Mouse (Mus musculus) kidney, adult 8-10 months (tissue): ENCODE measurements around the gene Stpg1.

Source experiments
- DNase-seq, 2 experiments: peaks; one replicate each; pipeline ENCODE4 v3.0.0; 2022

Gene Stpg1

GRCm38 (mm10) chr4:135565400-135565799, 70.8 kb downstream of the Stpg1 start:
- DNase-seq: peak; percentile 32 to 44

DNA sequence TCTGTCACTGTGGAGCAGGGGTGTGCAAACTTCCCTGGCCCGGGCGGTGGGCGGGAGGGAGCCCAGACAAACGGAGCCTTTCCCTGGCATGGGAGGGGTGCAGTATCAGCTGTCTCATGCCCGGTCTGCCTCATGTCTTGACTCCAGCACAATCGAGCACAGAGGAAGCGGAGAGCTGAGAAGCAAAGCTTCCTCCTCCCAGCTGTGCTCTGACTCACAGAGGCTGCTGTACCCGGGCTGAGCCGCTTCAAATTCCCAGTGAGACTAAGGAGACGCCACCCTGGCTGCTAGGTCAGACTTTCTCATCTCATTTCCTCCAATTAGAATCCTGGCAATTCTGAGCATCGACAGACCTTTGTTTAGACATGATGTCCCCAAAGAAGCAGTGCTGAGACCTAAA, 72.5 kb downstream of the Stpg1 start:
- no peak for DNase-seq

DNA sequence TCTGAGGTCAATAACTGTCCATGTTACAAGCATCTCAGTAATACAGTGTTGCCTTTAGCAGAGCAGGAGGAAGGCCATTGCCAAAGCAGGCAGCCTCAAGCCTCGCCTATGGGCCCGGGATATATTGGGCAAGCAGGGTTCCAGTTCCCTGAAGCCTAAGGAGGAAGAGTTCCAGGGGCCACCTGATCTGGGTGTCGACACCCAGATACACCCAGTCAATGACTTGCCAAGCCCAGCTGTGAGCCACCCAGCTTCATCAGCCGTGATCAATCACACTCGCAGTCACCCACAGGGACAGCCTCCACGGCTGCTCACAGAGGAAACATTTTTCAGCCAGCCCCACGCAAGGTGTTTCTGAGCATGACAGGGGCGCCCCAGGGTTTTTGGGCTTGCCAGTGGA, 72.9 kb downstream of the Stpg1 start:
- DNase-seq: no peak

DNA sequence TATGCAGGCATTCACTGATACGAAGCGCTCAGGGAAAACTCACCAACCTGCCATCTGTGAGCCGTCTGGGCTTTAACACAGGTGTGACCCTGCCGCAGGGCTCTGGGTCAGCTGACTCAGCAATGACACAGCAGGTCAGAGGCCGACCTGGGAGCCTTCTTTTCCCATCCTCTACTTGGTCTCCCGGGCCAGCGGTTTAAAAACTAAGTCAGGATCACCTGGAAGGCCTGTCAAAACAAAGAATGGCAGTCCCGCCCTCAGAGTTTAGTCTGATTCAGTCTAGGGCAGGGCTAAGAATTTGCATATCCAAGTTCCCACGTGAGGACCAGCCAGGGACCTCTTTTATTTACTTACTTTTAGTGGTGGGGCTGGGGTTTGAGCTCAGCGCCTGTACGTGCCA, 74.6 kb downstream of the Stpg1 start:
- DNase-seq: peak; percentile 31 to 36

GRCm38 (mm10) chr4:135570152-135571036, 75.8 kb downstream of the Stpg1 start:
- peak; percentile 26 to 47 for DNase-seq

DNA sequence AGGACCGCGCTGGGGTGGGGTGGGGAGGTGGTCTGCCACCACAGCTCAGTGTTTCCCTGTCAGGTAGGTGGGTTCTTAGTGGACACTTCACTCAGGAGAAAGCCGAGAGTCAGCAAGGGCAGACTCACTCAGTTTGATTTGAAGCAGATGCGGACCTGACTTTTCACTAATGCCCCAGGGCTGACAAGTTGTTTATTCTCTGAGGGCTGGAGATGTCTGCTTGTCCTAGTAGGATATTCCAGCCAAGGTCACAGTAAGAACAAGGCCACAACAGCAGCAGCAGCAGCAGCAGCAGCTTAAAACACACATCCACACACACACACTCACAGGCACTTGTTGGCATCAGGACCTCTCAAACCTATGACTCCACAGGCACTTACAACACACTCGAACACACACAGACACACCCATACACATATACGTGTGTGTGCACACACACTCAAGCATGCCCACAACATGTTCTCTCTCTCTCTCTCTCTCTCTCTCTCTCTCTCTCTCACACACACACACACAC, 76.5 kb downstream of the Stpg1 start:
- DNase-seq: no peak

DNA sequence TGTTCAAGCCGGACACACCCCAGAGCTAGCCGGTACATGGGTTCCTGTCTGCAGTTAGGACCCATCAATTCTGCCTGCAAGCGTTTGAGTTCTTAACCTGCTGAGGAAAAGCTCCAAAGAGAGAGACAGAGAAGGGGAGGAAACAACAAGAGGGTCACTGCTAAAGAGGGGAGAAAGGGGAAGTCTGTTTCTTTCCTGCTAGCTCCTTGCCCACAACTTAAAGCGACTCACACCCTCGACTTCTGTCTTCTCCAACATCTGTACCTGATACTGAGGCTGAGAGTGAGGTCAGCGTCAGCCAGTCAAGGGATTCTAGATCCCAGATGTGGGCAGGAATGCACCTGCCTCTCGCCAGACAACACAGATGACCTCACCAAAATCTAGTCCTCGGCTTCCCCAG, 77.7 kb downstream of the Stpg1 start:
- DNase-seq: no peak

GRCm38 (mm10) chr4:135573251-135573808, 78.7 kb downstream of the Stpg1 start, which contains the start of gene Grhl3:
Gene Grhl3 (minus strand): TSS chr4:135573630.
- DNase-seq: peak; percentile 17 to 38

GRCm38 (mm10) chr4:135575365-135576140, 81.0 kb downstream of the Stpg1 start:
- no peak for DNase-seq

GRCm38 (mm10) chr4:135578490-135578889, 83.9 kb downstream of the Stpg1 start:
- no peak for DNase-seq

DNA sequence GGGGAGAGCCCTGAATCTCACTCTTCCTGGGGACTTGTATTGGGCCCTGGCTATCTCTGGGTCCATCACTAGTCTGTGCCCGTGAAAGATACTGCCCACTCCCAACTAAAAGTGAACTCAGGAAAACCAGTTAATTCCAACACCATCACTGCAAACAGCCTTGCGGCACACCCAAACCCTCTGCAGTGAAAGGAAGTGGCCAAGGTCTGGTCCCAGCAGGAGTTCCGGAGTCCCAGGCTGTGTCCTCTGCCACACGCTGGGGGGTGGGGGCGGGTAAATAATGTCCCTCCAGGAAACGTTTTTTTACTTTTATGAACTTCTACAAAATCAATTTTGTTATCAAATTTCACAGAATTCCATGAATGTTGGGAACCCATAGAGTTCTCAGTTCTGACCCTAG, 85.1 kb downstream of the Stpg1 start:
- no peak for DNase-seq

DNA sequence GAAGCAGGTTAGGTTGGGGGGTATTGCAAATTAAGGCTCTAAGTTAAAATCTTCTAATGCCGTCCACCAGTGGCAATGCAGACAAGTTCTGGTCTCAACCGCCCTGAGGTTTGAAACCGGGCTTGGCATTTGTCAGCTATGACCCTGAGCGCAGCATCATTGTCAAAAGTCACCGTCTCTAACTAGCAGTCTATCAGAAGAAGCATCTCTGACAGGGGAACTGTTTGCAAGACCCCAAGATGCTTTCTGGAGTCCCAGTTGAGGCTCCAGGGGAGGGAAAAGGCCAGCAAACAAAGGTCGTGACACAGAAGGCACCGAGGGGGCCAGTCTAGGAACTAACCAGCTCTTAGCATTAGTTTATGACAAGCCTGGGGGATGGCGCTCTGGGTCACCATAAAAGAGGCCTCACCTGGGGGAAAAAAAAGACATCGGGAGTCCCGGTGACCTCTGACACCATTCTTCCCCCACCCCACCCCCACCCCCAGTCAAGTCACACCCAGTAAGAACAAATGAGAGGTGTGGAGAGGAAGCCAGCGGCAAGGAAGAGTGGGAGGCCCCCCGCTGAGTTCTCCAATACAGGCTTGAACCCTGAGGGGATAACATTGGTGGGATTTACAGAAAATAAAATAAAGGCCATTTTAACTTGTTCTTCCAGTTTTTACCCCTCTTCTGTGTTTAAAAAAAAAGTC, 86.8 kb downstream of the Stpg1 start:
- DNase-seq: no peak

DNA sequence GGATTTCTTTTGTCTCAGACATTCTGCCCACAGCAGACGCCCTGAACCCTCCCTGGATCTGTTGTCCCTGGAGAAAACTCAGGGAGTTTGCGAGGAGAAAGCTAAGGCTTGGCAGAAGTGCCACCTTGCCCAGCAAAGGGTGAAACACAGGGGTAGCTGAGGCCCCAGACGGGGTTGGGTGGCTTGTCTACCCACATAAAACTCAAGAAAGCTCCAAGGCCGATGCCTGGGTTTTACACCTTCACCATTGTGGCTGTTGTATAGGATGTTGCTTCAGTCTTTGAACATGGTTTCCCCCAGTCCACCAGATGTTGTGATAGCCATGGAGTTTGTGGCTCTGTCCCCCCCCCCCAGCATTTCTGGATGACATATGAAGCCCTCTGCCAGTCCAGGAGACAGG, 90.2 kb downstream of the Stpg1 start:
- DNase-seq: no peak
